In genomic region chr11:106742388-106742841, GRCm38 (mm10) we compare ENCODE assay signal across 12 mouse cellular contexts. TPM values are rescaled to one million over a fixed set of nuclear protein-coding genes. Genes with fewer than 3 reads are reported as not detected.
A peak's percentile ranks its signal among the peaks of the same experiment; 100 is the strongest.
DNase-seq lines count a peak whose midpoint lies in the region; ATAC-seq and TF ChIP-seq lines count a peak whose summit lies in the region.
"Had no signal": no experiment of that assay in that cellular context is flagged by ENCODE, and none has a peak within 500 bp of the region (broad histone marks: within the 10 kb centered on the region; RNA-seq: fewer than 3 reads in every experiment).

No protein-coding gene starts in this region.

- H3K36me3 ChIP-seq in intestine, postnatal 0 days (ENCODE audit: control insufficient read depth, insufficient read depth), result no peaks in the 10 kb centered on the region
- H3K36me3 ChIP-seq in intestine, embryonic 16.5 days (ENCODE audit: control insufficient read depth, insufficient read depth, low read length), result no peaks in the 10 kb centered on the region
- H3K36me3 ChIP-seq: embryonic facial prominence, embryonic 13.5 days had no signal

- H3K4me2 ChIP-seq in intestine, postnatal 0 days (replicated peaks; ENCODE audit: low read depth), result no peak overlapping the region
- H3K4me2 ChIP-seq in intestine, embryonic 16.5 days (ENCODE audit: low read depth, low read length), result no peak overlapping the region
- H3K4me2 ChIP-seq: embryonic facial prominence, embryonic 13.5 days had no signal

- WGBS in intestine, postnatal 0 days, result 38% methylated on average over 6 of the region's 6 CpGs
- 38% methylated on average over 6 of the region's 6 CpGs for WGBS in intestine, embryonic 16.5 days

- H3K27ac ChIP-seq in intestine, postnatal 0 days (ENCODE audit: low read depth, low read length), result no peak overlapping the region
- H3K27ac ChIP-seq in intestine, embryonic 16.5 days (ENCODE audit: low read length), result no peak overlapping the region
- H3K27ac ChIP-seq: embryonic facial prominence, embryonic 13.5 days had no signal

- peak; percentile 79 for DNase-seq in CD4-positive, CD25-positive, alpha-beta regulatory T cell, adult 2 months (ENCODE audit: low read depth, low spot score)
- peak; percentile 15 for DNase-seq in Muller cell, postnatal 12 days (ENCODE audit: inconsistent ontology term)
- peak; percentile 91 for DNase-seq in induced T-regulatory cell, adult 2 months (ENCODE audit: low read depth)
- no peak for DNase-seq in yolk sac, embryonic 10.5 days (ENCODE audit: low spot score)
- no peak for DNase-seq in gastrocnemius, postnatal 25 days
- DNase-seq in cerebellum, adult 18-20 months, result no peak
- DNase-seq: adrenal gland, postnatal 14 days; kidney, adult 11 months; thymus, postnatal 36 days had no signal

- H3K4me1 ChIP-seq in intestine, postnatal 0 days (replicated peaks; ENCODE audit: control insufficient read depth, insufficient read depth, low read length), result no peaks in the 10 kb centered on the region
- no peaks in the 10 kb centered on the region for H3K4me1 ChIP-seq in intestine, embryonic 16.5 days (ENCODE audit: control insufficient read depth, insufficient read depth, low read length)

- ATAC-seq in intestine, postnatal 0 days, result no peak
- no peak for ATAC-seq in intestine, embryonic 16.5 days

- no peaks in the 10 kb centered on the region for H3K9me3 ChIP-seq in intestine, postnatal 0 days (ENCODE audit: control insufficient read depth)
- H3K9me3 ChIP-seq in intestine, embryonic 16.5 days (ENCODE audit: control insufficient read depth, low read length), result 0 out of 2 replicates have a peak, but pooled peaks cover 3% of the 10 kb centered on the region
- H3K9me3 ChIP-seq: embryonic facial prominence, embryonic 13.5 days had no signal

- H3K4me3 ChIP-seq in intestine, postnatal 0 days (ENCODE audit: low read depth, low read length), result no peak overlapping the region
- no peak overlapping the region for H3K4me3 ChIP-seq in intestine, embryonic 16.5 days (ENCODE audit: low read length)
- H3K4me3 ChIP-seq: embryonic facial prominence, embryonic 13.5 days had no signal

- H3K27me3 ChIP-seq in intestine, postnatal 0 days (replicated peaks; ENCODE audit: control insufficient read depth, insufficient read depth, low read length), result no peaks in the 10 kb centered on the region
- H3K27me3 ChIP-seq in intestine, embryonic 16.5 days (replicated peaks; ENCODE audit: control insufficient read depth, insufficient read depth, low read length), result no peaks in the 10 kb centered on the region
- H3K27me3 ChIP-seq: embryonic facial prominence, embryonic 13.5 days had no signal

- peak; percentile 79 for TF ChIP-seq CTCF in intestine, postnatal 0 days (IDR thresholded peaks at IDR 0.05; ENCODE audit: low read depth)

- no peak overlapping the region for H3K9ac ChIP-seq in intestine, postnatal 0 days (ENCODE audit: low read depth, low read length)
- no peak overlapping the region for H3K9ac ChIP-seq in intestine, embryonic 16.5 days (ENCODE audit: low read depth, low read length)
- H3K9ac ChIP-seq: embryonic facial prominence, embryonic 13.5 days had no signal

RNA-seq across cellular contexts. Expression of gene Pecam1, which starts 8.0 kb away (rescaled TPM):
- 25.9 and 26.1 TPM in 2 replicates for polyA plus RNA-seq in intestine, postnatal 0 days (2015; fragmentation: Nextera tagmentation; extraction: Ambion mirVana)
- 48.2 and 48.6 TPM in 2 replicates for polyA plus RNA-seq in intestine, embryonic 16.5 days (2015; fragmentation: Nextera tagmentation; extraction: Ambion mirVana)
- 10 to 100 TPM; 32.2 to 50.6 TPM for total RNA-seq in gastrocnemius, postnatal 25 days (2021)

RNA-seq across cellular contexts. Expression of gene Milr1, which starts 8.6 kb away (rescaled TPM):
- polyA plus RNA-seq in intestine, postnatal 0 days (2015; fragmentation: Nextera tagmentation; extraction: Ambion mirVana), result 1.3 and 1.9 TPM in 2 replicates
- polyA plus RNA-seq in intestine, embryonic 16.5 days (2015; fragmentation: Nextera tagmentation; extraction: Ambion mirVana), result 1.6 and 1.7 TPM in 2 replicates
- total RNA-seq in gastrocnemius, postnatal 25 days (2021), result not detected

RNA-seq across cellular contexts. Expression of gene Polg2, which starts 36.9 kb away (rescaled TPM):
- 12.9 and 13.3 TPM in 2 replicates for polyA plus RNA-seq in intestine, postnatal 0 days (2015; fragmentation: Nextera tagmentation; extraction: Ambion mirVana)
- 12.6 and 13.7 TPM in 2 replicates for polyA plus RNA-seq in intestine, embryonic 16.5 days (2015; fragmentation: Nextera tagmentation; extraction: Ambion mirVana)
- total RNA-seq in gastrocnemius, postnatal 25 days (2021), result 1 to 10 TPM; 2.8 to 3.3 TPM

RNA-seq across cellular contexts. Expression of gene Ddx5, which starts 46.6 kb away (rescaled TPM):
- polyA plus RNA-seq in intestine, postnatal 0 days (2015; fragmentation: Nextera tagmentation; extraction: Ambion mirVana), result 163 and 183 TPM in 2 replicates
- polyA plus RNA-seq in intestine, embryonic 16.5 days (2015; fragmentation: Nextera tagmentation; extraction: Ambion mirVana), result 227 and 230 TPM in 2 replicates
- total RNA-seq in gastrocnemius, postnatal 25 days (2021), result 100 to 1,000 TPM; 183 to 197 TPM

RNA-seq across cellular contexts. Expression of gene Cep95, which starts 46.6 kb away (rescaled TPM):
- 5.3 and 5.5 TPM in 2 replicates for polyA plus RNA-seq in intestine, postnatal 0 days (2015; fragmentation: Nextera tagmentation; extraction: Ambion mirVana)
- polyA plus RNA-seq in intestine, embryonic 16.5 days (2015; fragmentation: Nextera tagmentation; extraction: Ambion mirVana), result 15.4 and 16.3 TPM in 2 replicates
- total RNA-seq in gastrocnemius, postnatal 25 days (2021), result 1 to 10 TPM; 4.1 to 4.8 TPM

Comparison
In these comparisons a context has a peak if more than half of its experiments do, and no peak if none do; other contexts are left out.
1. DNase-seq: peak in CD4-positive, CD25-positive, alpha-beta regulatory T cell, adult 2 months (single experiment), Muller cell, postnatal 12 days (single experiment) and induced T-regulatory cell, adult 2 months (single experiment); none in yolk sac, embryonic 10.5 days (single experiment), gastrocnemius, postnatal 25 days (single experiment) and cerebellum, adult 18-20 months (0 of 2).